Mouse (Mus musculus) kidney, adult 2 months (tissue): Measurements from ENCODE around the gene Pax3. TPM values are rescaled to one million over a fixed set of nuclear protein-coding genes. Genes with fewer than 3 reads are reported as not detected.

Source experiments
- DNase-seq: peaks from one replicate; pipeline ENCODE4 v3.0.0; 2021
- H3K27ac ChIP-seq: fragments of 200-500 bp; 2 replicates; pipeline ENCODE4 v1.5.1; 2012; ENCODE audit warnings: low read depth, low read length, control low read depth, inconsistent platforms; ENCODE audit not compliant: insufficient read depth
- H3K27me3 ChIP-seq: fragments of 200-500 bp; replicated peaks from 2 replicates; pipeline ENCODE4 v1.6.1; 2012; ENCODE audit warnings: mild to moderate bottlenecking, moderate library complexity, low read length, inconsistent platforms; ENCODE audit not compliant: control insufficient read depth, insufficient read depth
- H3K36me3 ChIP-seq: fragments of 200-500 bp; 2 replicates; pipeline ENCODE4 v1.6.1; 2012; ENCODE audit warnings: mild to moderate bottlenecking, moderate library complexity, low read length, inconsistent platforms; ENCODE audit not compliant: control insufficient read depth, insufficient read depth
- H3K4me1 ChIP-seq: fragments of 200-500 bp; 2 replicates; pipeline ENCODE4 v1.6.1; 2011; ENCODE audit warnings: low read length; ENCODE audit not compliant: control insufficient read depth, insufficient read depth
- H3K4me3 ChIP-seq: fragments of 200-500 bp; 2 replicates; pipeline ENCODE4 v1.5.1; 2011; ENCODE audit warnings: mild to moderate bottlenecking, low read depth, low read length, control low read depth; ENCODE audit not compliant: insufficient read depth
- CTCF ChIP-seq: fragments of 200-500 bp; conservative IDR thresholded peaks from 2 replicates; pipeline ENCODE4 v1.5.1; 2011; ENCODE audit warnings: low read depth, mild to moderate bottlenecking, control low read depth, low read length, moderate library complexity, mixed read lengths; ENCODE audit not compliant: insufficient read depth, insufficient read length
- POLR2A ChIP-seq: fragments of 200-500 bp; IDR thresholded peaks from one replicate; pipeline ENCODE4 v1.6.1; 2011; ENCODE audit warnings: low read depth, low read length, control low read depth
- WGBS: fragments of 180-500 bp; shearing (Covaris S2); methylation state at CpG from one replicate; pipeline ENCODE4 v1.1.7; 2018; 5-methylcytosine and 5-hydroxymethylcytosine counted together
- polyA plus RNA-seq: library from polyadenylated mRNA; depleted of rRNA; stranded (reverse); fragments of >200 nt; gene quantifications from 2 replicates; pipeline ENCODE4 v1.2.3, GENCODE M21; 2012

The Pax3 gene
- polyA plus RNA-seq, 1 experiment: 0.08 TPM

DNA sequence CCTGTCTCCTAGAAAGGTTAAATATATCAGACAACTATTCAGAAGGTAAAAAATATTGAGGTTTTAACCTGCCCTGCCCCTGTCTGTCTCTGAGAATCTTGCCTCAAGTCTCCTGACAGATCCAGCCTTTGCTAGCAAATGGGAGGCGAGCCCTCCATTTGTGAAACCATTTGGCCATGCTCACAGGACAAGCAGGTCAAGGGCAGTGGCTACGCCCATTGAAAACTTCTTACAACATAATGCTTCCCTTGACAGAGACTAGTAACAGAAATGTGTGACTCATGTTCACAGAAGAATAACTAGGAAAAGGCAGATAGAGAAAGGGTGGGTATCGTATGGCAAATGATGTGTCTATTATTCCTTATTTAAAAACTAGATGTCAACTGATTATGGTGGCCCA, 80.9 kb downstream of the Pax3 start:
- TF ChIP-seq POLR2A: no peak
- WGBS: 85% methylated on average over 3 of the region's 3 CpGs
- Histone ChIP-seq H3K4me1 (no peaks in the 10 kb centered on the region), H3K27ac (no peak overlapping the region), H3K4me3 (no peak overlapping the region), H3K27me3 (no peaks in the 10 kb centered on the region), H3K36me3 (no peaks in the 10 kb centered on the region)
- no peak for DNase-seq

DNA sequence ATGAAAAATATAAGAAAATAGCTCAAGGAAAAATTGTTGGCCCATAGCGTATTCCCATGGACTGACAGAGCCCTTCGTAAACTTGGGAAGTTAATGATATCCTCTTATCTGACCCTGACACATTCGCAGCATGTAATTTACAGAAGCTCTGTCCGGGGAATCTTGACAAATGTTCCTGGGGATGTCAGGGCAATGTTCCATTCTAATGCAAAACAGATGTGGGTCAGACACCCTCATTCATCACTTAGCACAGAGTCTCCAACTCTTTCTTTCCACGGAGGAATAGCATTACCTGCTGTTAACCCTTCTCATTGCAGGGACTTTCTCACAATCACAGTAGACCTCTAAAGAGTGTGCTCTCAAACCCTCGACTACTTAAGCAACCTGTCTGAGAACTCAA, 86.6 kb downstream of the Pax3 start:
- DNase-seq: no peak
- WGBS: 21% methylated on average over 6 of the region's 6 CpGs
- H3K27ac ChIP-seq: no peak overlapping the region
- H3K27me3 ChIP-seq: no peaks in the 10 kb centered on the region
- no peaks in the 10 kb centered on the region for H3K4me1 ChIP-seq
- no peak for TF ChIP-seq CTCF
- no peak for TF ChIP-seq POLR2A
- H3K36me3 ChIP-seq: no peaks in the 10 kb centered on the region
- H3K4me3 ChIP-seq: no peak overlapping the region

DNA sequence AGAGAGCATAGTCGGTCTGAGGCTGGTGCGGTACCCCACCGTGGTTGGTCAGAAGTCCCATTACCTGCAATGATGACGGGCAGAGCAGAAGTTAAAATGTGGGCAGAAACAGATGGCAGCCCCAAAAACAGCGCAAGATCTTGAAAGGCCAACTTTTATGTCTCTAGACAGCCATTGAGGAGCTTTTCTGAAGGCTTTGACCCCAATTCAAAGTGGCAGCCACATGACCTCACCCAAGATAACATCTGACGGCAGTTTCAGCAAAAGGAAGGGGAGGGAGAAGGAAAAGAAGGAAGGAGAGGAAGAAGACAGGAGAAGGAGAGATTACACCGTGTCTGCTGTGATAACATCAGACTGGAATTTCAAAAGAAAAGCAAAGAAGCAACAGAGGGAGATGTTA, 93.4 kb downstream of the Pax3 start:
- Histone ChIP-seq H3K36me3 (no peaks in the 10 kb centered on the region), H3K4me3 (no peak overlapping the region), H3K27ac (no peak overlapping the region), H3K4me1 (no peaks in the 10 kb centered on the region), H3K27me3 (no peaks in the 10 kb centered on the region)
- no peak for DNase-seq
- WGBS: 67% methylated on average over 7 of the region's 7 CpGs
- TF ChIP-seq CTCF (no peak), POLR2A (no peak)

DNA sequence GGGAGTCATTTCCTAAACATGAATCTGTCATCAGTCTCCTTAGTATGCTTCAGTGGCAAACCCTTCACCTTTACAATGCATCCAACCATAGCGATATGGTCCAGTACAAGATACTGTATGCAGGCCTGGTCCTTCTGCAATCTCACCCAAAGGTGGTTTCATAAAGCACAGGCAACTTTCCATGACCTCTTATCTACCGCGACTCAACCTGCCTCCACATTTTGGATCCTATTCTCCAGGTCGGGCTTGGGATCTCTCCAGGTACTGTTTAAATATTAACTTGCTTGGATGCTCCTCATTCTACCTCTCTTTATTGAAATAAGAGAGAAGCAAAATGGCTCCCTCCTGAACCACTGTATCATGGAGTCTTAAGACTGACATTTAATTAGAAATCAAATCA, 103.3 kb downstream of the Pax3 start:
- H3K4me1 ChIP-seq: no peaks in the 10 kb centered on the region
- no peaks in the 10 kb centered on the region for H3K27me3 ChIP-seq
- TF ChIP-seq CTCF (no peak), POLR2A (no peak)
- WGBS: 81% methylated on average over 4 of the region's 4 CpGs
- H3K36me3 ChIP-seq: no peaks in the 10 kb centered on the region
- peak; percentile 2 for DNase-seq
- H3K27ac ChIP-seq: no peak overlapping the region
- H3K4me3 ChIP-seq: no peak overlapping the region

DNA sequence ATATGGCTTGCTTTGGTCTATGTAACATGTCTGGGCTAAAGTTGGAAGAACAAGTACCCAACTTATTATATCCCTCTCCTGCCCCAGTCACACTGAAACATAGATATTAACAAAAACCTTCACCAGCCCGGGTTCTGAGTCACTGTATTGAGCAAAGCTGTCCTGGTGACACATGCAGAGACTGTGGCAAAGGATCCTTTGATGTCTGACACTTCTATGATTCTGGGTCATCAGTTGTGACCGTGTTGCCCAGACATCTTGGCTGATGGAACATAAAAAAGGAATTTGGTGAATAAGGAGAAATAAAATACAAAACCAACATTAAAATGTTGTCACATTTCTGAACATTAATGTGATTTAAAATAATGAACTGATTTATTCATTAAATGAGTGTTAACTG, 108.3 kb downstream of the Pax3 start:
- WGBS: 53% methylated on average over 2 of the region's 2 CpGs
- DNase-seq: no peak
- TF ChIP-seq POLR2A (no peak), CTCF (no peak)
- no peak overlapping the region for H3K27ac ChIP-seq
- H3K4me1 ChIP-seq: no peaks in the 10 kb centered on the region
- H3K36me3 ChIP-seq: no peaks in the 10 kb centered on the region
- H3K27me3 ChIP-seq: no peaks in the 10 kb centered on the region
- no peak overlapping the region for H3K4me3 ChIP-seq

DNA sequence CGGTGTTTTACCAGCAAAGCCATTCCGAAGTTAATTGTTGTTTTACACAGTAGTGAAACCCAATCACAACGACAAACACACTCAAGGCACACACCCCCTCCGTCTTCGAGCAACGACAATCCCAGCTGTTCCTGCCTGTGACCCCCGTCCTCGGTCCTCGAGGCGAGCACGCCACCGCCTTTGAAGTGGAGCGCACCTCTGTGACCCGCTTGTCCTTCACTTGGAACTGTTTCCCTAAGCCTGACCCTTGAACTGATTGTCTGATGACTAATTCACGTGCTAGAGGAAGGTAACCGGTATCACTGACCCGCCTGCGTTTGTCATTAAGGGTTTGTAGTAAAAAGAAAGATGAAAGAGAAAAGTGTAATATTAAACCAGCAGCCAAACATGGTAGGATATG, 115.2 kb downstream of the Pax3 start:
- WGBS: 12% methylated on average over 18 of the region's 18 CpGs
- DNase-seq: peak; percentile 9
- no peak overlapping the region for H3K27ac ChIP-seq
- TF ChIP-seq POLR2A (no peak), CTCF (no peak)
- no peak overlapping the region for H3K4me3 ChIP-seq
- H3K36me3 ChIP-seq: no peaks in the 10 kb centered on the region
- H3K27me3 ChIP-seq: no peaks in the 10 kb centered on the region
- no peaks in the 10 kb centered on the region for H3K4me1 ChIP-seq

DNA sequence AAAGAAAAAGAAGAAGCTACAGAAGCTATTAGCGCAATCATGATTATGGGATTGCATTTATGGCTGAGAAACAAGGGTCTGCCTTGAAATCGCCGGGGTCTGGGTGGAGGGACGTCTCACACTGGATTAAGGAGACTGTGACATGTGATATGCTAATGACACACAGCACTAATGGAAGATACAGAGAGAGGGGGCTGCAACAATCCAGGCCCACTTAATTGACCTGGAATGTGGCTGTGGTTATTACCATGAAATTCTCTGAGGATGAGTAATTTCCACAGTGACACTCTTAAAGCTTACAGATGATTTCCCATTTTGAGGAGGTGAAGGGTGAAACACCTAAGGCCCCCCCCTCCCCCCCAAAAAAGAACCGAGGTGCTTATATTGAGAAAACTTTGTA, 136.1 kb downstream of the Pax3 start:
- no peaks in the 10 kb centered on the region for H3K36me3 ChIP-seq
- DNase-seq: no peak
- H3K27me3 ChIP-seq: no peaks in the 10 kb centered on the region
- TF ChIP-seq POLR2A: no peak
- no peak for TF ChIP-seq CTCF
- WGBS: 60% methylated on average over 5 of the region's 5 CpGs
- no peak overlapping the region for H3K4me3 ChIP-seq
- H3K4me1 ChIP-seq: no peaks in the 10 kb centered on the region
- no peak overlapping the region for H3K27ac ChIP-seq

DNA sequence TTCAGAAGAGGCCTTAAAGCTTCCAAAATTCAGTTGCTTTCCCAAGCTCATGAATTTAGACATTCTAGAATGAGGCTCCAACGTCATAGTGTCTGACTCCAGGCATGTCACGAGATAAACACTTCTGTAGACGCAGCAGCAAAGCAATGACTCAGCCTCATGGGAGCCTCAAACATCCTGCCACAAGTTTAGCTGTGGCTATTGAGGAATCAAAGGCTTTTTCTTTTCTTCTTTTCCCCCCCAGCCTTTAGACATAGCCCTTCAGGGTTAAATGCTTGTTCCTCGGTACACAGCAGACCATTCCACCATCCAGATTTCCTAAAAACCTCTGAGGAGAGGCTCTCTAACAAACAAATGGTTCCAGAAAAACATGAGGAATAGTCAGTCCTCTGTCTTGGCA, 139.0 kb downstream of the Pax3 start:
- H3K27ac ChIP-seq: no peak overlapping the region
- H3K4me3 ChIP-seq: no peak overlapping the region
- 69% methylated on average over 4 of the region's 4 CpGs for WGBS
- no peak for TF ChIP-seq POLR2A
- no peak for TF ChIP-seq CTCF
- H3K36me3 ChIP-seq: no peaks in the 10 kb centered on the region
- no peaks in the 10 kb centered on the region for H3K4me1 ChIP-seq
- no peak for DNase-seq
- H3K27me3 ChIP-seq: no peaks in the 10 kb centered on the region
